Mouse (Mus musculus) brain, adult 2 months (tissue): ENCODE measurements at regions not wholly inside any gene's neighbourhood (a gene's known extent, or its start where the extent isn't known, plus 50 kb on each side); places are given as distances from the start of the nearest gene placed in this dataset.

Experiments
- DNase-seq: peaks from one replicate; pipeline ENCODE4 v3.0.0; 2011; ENCODE audit warnings: low read depth, low spot score

GRCm38 (mm10) chr5:118879808-118880478, 319.5 kb downstream of the Med13l start:
- peak; percentile 80 for DNase-seq

GRCm38 (mm10) chr5:118880546-118880945, 320.1 kb downstream of the Med13l start:
- DNase-seq, result peak; percentile 2

GRCm38 (mm10) chr5:118881886-118882285, 321.4 kb downstream of the Med13l start:
- no peak for DNase-seq

GRCm38 (mm10) chr5:118888131-118888530, 327.7 kb downstream of the Med13l start:
- peak; percentile 18 for DNase-seq

- DNase-seq, result peak; percentile 79
Observed at GRCm38 (mm10) chr5:118891131-118891530, 330.7 kb downstream of the Med13l start.

- DNase-seq, result no peak
Observed at GRCm38 (mm10) chr5:118908224-118908623, 347.7 kb downstream of the Med13l start.

GRCm38 (mm10) chr5:118909756-118910155, 349.3 kb downstream of the Med13l start:
- DNase-seq, result no peak

GRCm38 (mm10) chr5:118914191-118914750, 353.8 kb downstream of the Med13l start:
- DNase-seq, result no peak

GRCm38 (mm10) chr5:118923357-118923756, 362.9 kb downstream of the Med13l start:
- no peak for DNase-seq

- no peak for DNase-seq
Observed at GRCm38 (mm10) chr5:118929037-118929436, 368.6 kb downstream of the Med13l start.

GRCm38 (mm10) chr5:118929990-118930501, 369.6 kb downstream of the Med13l start:
- no peak for DNase-seq

- DNase-seq, result peak; percentile 11
Observed at GRCm38 (mm10) chr5:118939336-118940039, 379.0 kb downstream of the Med13l start.

GRCm38 (mm10) chr5:118944256-118944655, 383.8 kb downstream of the Med13l start:
- no peak for DNase-seq

- DNase-seq, result peak; percentile 41
Observed at GRCm38 (mm10) chr5:118946090-118946489, 385.6 kb downstream of the Med13l start.

- DNase-seq, result no peak
Observed at GRCm38 (mm10) chr5:118946994-118947393, 386.5 kb downstream of the Med13l start.

GRCm38 (mm10) chr5:118948119-118948786, 387.8 kb downstream of the Med13l start:
- DNase-seq, result no peak

- DNase-seq, result no peak
Observed at GRCm38 (mm10) chr5:118951067-118951466, 390.6 kb downstream of the Med13l start.

- no peak for DNase-seq
Observed at GRCm38 (mm10) chr5:118960521-118961001, 400.1 kb downstream of the Med13l start.

- DNase-seq, result no peak
Observed at GRCm38 (mm10) chr5:118961091-118961490, 400.6 kb downstream of the Med13l start.

GRCm38 (mm10) chr5:118962152-118962551, 401.7 kb downstream of the Med13l start:
- no peak for DNase-seq

- no peak for DNase-seq
Observed at GRCm38 (mm10) chr5:118963001-118963400, 402.5 kb downstream of the Med13l start.

GRCm38 (mm10) chr5:118966901-118967300, 406.4 kb downstream of the Med13l start:
- DNase-seq, result no peak
